Mouse (Mus musculus) adrenal gland, adult 2 months (tissue): ENCODE data around the gene BC061237. TPM values are rescaled to one million over a fixed set of nuclear protein-coding genes. Genes with fewer than 3 reads are reported as not detected.
"Not testable (repeated sequence)": the region's sequence is repeated elsewhere in the genome, so short reads cannot be mapped to it uniquely, and the experiment has no call there.

Experiments
- DNase-seq: peaks from one replicate; pipeline ENCODE4 v3.0.0; 2021
- long read RNA-seq: library from polyadenylated mRNA; stranded (forward); transcript quantifications from one replicate; pipeline ENCODE4 v2.0.0, GENCODE M21; 2021
- polyA plus RNA-seq: library from polyadenylated mRNA; depleted of rRNA; stranded (reverse); fragments of >200 nt; gene quantifications from 2 replicates; pipeline ENCODE4 v1.2.3, GENCODE M21; 2012; rRNA removed
- total RNA-seq, 2 experiments: library from RNA; stranded (reverse); gene quantifications; 2 replicates each; pipeline ENCODE4 v1.2.3; 2021

BC061237 gene
- not detected for total RNA-seq
- not detected in 2 replicates for polyA plus RNA-seq
- long read RNA-seq, result 0 reads

DNA sequence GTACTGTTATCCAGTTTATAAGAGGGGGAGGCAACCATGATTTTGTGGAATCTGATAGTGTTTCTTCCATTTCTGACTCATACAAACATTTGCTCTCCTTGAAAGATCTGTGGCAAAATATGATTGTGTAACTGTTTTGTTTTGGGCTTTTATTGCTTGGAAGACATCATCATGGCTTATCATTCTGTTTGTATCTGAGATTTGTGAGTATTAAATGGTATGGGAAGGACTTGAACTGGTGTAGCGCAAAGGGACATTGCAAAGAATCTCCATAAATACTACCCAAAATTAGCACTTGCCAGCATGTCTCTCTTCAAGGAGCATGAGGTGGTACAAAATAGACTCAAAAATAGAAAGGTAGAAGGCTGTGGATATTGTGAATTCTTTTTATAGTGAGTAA, at the start of gene BC061237:
TSS of gene BC061237 (plus strand) at position 301 of the 400 bp plus-strand sequence.
- not testable (repeated sequence) for DNase-seq

GRCm38 (mm10) chr14:44517976-44518375, 25.7 kb downstream of the BC061237 start, which contains the start of gene Gm17093:
Gene Gm17093 (plus strand): TSS chr14:44518276.
- DNase-seq, result not testable (repeated sequence)

- DNase-seq, result peak; percentile 65
Observed at GRCm38 (mm10) chr14:44547961-44548360, 55.7 kb downstream of the BC061237 start.

Other genes starting within 250 kb of the BC061237 start
- not detected for gene Gm8220, start 206.9 kb upstream of the BC061237 start, total RNA-seq
- not detected in 2 replicates for gene Gm8220, start 206.9 kb upstream of the BC061237 start, polyA plus RNA-seq
- not detected for gene Gm5930, start 153.9 kb upstream of the BC061237 start, total RNA-seq
- not detected in 2 replicates for gene Gm5930, start 153.9 kb upstream of the BC061237 start, polyA plus RNA-seq
- not detected for gene Gm8229, start 127.1 kb upstream of the BC061237 start, total RNA-seq
- gene Gm8229, start 127.1 kb upstream of the BC061237 start, polyA plus RNA-seq, result not detected in 2 replicates
- not detected for gene Gm3371, start 81.8 kb upstream of the BC061237 start, total RNA-seq
- not detected in 2 replicates for gene Gm3371, start 81.8 kb upstream of the BC061237 start, polyA plus RNA-seq
- not detected for gene Gm8232, start 58.8 kb upstream of the BC061237 start, total RNA-seq
- gene Gm8232, start 58.8 kb upstream of the BC061237 start, polyA plus RNA-seq, result not detected in 2 replicates
- not detected for gene Gm17093, start 25.8 kb downstream of the BC061237 start, total RNA-seq
- gene Gm17093, start 25.8 kb downstream of the BC061237 start, polyA plus RNA-seq, result not detected in 2 replicates
- gene Gm8247, start 90.7 kb downstream of the BC061237 start, total RNA-seq, result not detected
- gene Gm8247, start 90.7 kb downstream of the BC061237 start, polyA plus RNA-seq, result not detected in 2 replicates
- not detected for gene Gm5624, start 135.5 kb downstream of the BC061237 start, total RNA-seq
- not detected in 2 replicates for gene Gm5624, start 135.5 kb downstream of the BC061237 start, polyA plus RNA-seq
- not detected for gene Gm8257, start 214.0 kb downstream of the BC061237 start, total RNA-seq
- not detected in 2 replicates for gene Gm8257, start 214.0 kb downstream of the BC061237 start, polyA plus RNA-seq